ENCODE assay signal across 7 mouse cellular contexts in genomic region chr12:86725706-86726105, GRCm38 (mm10). TPM values are rescaled to one million over a fixed set of nuclear protein-coding genes. Genes with fewer than 3 reads are reported as not detected.
DNase-seq lines count a peak whose midpoint lies in the region; ATAC-seq and TF ChIP-seq lines count a peak whose summit lies in the region.

No protein-coding gene starts in this region.

- H3K9me3 ChIP-seq in MEL (replicated peaks; ENCODE audit: insufficient read depth, low read length): no peaks in the 10 kb centered on the region
- no peaks in the 10 kb centered on the region for H3K9me3 ChIP-seq in intestine, embryonic 14.5 days (ENCODE audit: control insufficient read depth, low read length)

- ATAC-seq in intestine, embryonic 14.5 days (replicated peaks; ENCODE audit: low FRiP score, low TSS enrichment, low read depth): peak; percentile 10; the same call in 1 of the 2 replicates

- peak; percentile 27 to 46 for DNase-seq in layer of hippocampus, postnatal 14 days (ENCODE audit: low spot score in 2 of 2)
- DNase-seq in layer of hippocampus, adult 8-10 months (ENCODE audit: low spot score in 2 of 2): no peak
- peak; percentile 73 for DNase-seq in MEL (ENCODE audit: low read depth, low spot score)
- no peak for DNase-seq in intestine, embryonic 14.5 days (ENCODE audit: low spot score)
- peak; percentile 61 for DNase-seq in naive thymus-derived CD4-positive, alpha-beta T cell, adult 2 months (ENCODE audit: low read depth)
- no peak for DNase-seq in T-cell, adult 2 months (ENCODE audit: low spot score)

- no peak for TF ChIP-seq RAD21 in MEL (IDR thresholded peaks at IDR 0.05; ENCODE audit: low read depth, low read length)

- H3K36me3 ChIP-seq in MEL (ENCODE audit: control insufficient read depth in 1 of 2, insufficient read depth in 2 of 2, low read length in 2 of 2): no peaks in the 10 kb centered on the region; a peak in 1 of 4 replicates
- no peaks in the 10 kb centered on the region for H3K36me3 ChIP-seq in intestine, embryonic 14.5 days (ENCODE audit: control insufficient read depth, insufficient read depth, low read length)

- 1% methylated on average over 19 of the region's 19 CpGs for WGBS in intestine, embryonic 14.5 days

- H3K27ac ChIP-seq in MEL (ENCODE audit: control insufficient read depth, low read depth, low read length): no peak overlapping the region
- no peak overlapping the region for H3K27ac ChIP-seq in cortical plate, adult 2 months (ENCODE audit: insufficient read depth, low read length)
- 0 out of 2 replicates have a peak overlapping the region, but pooled peaks have one; percentile 33 for H3K27ac ChIP-seq in intestine, embryonic 14.5 days (ENCODE audit: low read depth)

- TF ChIP-seq EP300 in MEL (IDR thresholded peaks at IDR 0.05; ENCODE audit: low read depth in 1 of 2, low read length in 2 of 2): no peak

- peak overlapping the region; percentile 68 for H3K9ac ChIP-seq in MEL (ENCODE audit: control insufficient read depth, low read depth, low read length, poor library complexity, severe bottlenecking)
- H3K9ac ChIP-seq in intestine, embryonic 14.5 days (ENCODE audit: low read length): peak overlapping the region; percentile 60

- no peaks in the 10 kb centered on the region for H3K4me1 ChIP-seq in MEL (ENCODE audit: control insufficient read depth in 1 of 2, insufficient read depth in 2 of 2, low read length in 2 of 2)
- H3K4me1 ChIP-seq in cortical plate, adult 2 months (ENCODE audit: control insufficient read depth, insufficient read depth, low read length): no peaks in the 10 kb centered on the region
- H3K4me1 ChIP-seq in intestine, embryonic 14.5 days (replicated peaks; ENCODE audit: control insufficient read depth, insufficient read depth, low read length): no peaks in the 10 kb centered on the region; the same call in 1 of the 2 replicates

- peak overlapping the region; percentile 68 to 84 for H3K4me3 ChIP-seq in MEL (ENCODE audit: control insufficient read depth in 1 of 2, insufficient read depth in 1 of 2, low read depth in 2 of 2, low read length in 2 of 2)
- H3K4me3 ChIP-seq in cortical plate, adult 2 months (ENCODE audit: insufficient read depth, low read length): peak overlapping the region; percentile 70
- H3K4me3 ChIP-seq in intestine, embryonic 14.5 days (ENCODE audit: low read depth, low read length): peak overlapping the region; percentile 73

- H3K27me3 ChIP-seq in MEL (ENCODE audit: control insufficient read depth in 1 of 2, insufficient read depth in 2 of 2, low read length in 2 of 2): no peaks in the 10 kb centered on the region; a peak in 1 of 4 replicates
- no peaks in the 10 kb centered on the region for H3K27me3 ChIP-seq in intestine, embryonic 14.5 days (replicated peaks; ENCODE audit: control insufficient read depth, insufficient read depth, low read length)

- peak overlapping the region; percentile 91 for H3K4me2 ChIP-seq in intestine, embryonic 14.5 days (ENCODE audit: low read length)

- no peaks in the 10 kb centered on the region for H3K79me2 ChIP-seq in MEL (ENCODE audit: control insufficient read depth, insufficient read depth, low read length, poor library complexity)

- no peak for TF ChIP-seq POLR2A in MEL (IDR thresholded peaks at IDR 0.05; ENCODE audit: control insufficient read depth in 1 of 2, insufficient read depth in 1 of 2, low read depth in 1 of 2, low read length in 2 of 2, poor library complexity in 1 of 2)
- 0 out of 2 replicates have a peak, but pooled peaks have one; percentile 25 for TF ChIP-seq POLR2A in cortical plate, adult 2 months (IDR thresholded peaks at IDR 0.05; ENCODE audit: extremely low read depth, insufficient read depth, low read length)

- no peak for TF ChIP-seq CTCF in MEL (IDR thresholded peaks at IDR 0.05 in 2 of 3, conservative IDR thresholded peaks at IDR 0.05 in 1 of 3; ENCODE audit: control insufficient read depth in 1 of 3, insufficient read depth in 1 of 3, low read depth in 2 of 3, low read length in 3 of 3, poor library complexity in 1 of 3, severe bottlenecking in 1 of 3)
- no peak for TF ChIP-seq CTCF in cortical plate, adult 2 months (IDR thresholded peaks at IDR 0.05; ENCODE audit: extremely low read depth, insufficient read depth, low read length)

TF ChIP-seq in MEL, 35 proteins besides CTCF, POLR2A, EP300 and RAD21:
- TF ChIP-seq ZMIZ1 (IDR thresholded peaks at IDR 0.05; ENCODE audit: low read depth, low read length): 0 out of 2 replicates have a peak, but pooled peaks have one; percentile 50
- TF ChIP-seq MAZ (IDR thresholded peaks at IDR 0.05; ENCODE audit: low read depth, low read length): no peak
- no peak; the same call in 1 of the 2 replicates for TF ChIP-seq MXI1 (IDR thresholded peaks at IDR 0.05; ENCODE audit: low read depth, low read length)
- no peak for TF ChIP-seq USF2 (IDR thresholded peaks at IDR 0.05; ENCODE audit: borderline replicate concordance in 1 of 2, insufficient read depth in 1 of 2, low read depth in 1 of 2, low read length in 2 of 2)
- no peak for TF ChIP-seq E2F4 (IDR thresholded peaks at IDR 0.05; ENCODE audit: borderline replicate concordance, low read depth, low read length)
- no peak for TF ChIP-seq CHD1 (IDR thresholded peaks at IDR 0.05; ENCODE audit: low read depth, low read length)
- TF ChIP-seq MYB (IDR thresholded peaks at IDR 0.05; ENCODE audit: low read depth, low read length): no peak
- no peak for TF ChIP-seq ZNF384 (IDR thresholded peaks at IDR 0.05; ENCODE audit: low read depth, low read length)
- no peak for TF ChIP-seq ZC3H11A (IDR thresholded peaks at IDR 0.05; ENCODE audit: low read depth, low read length)
- 0 out of 2 replicates have a peak, but pooled peaks have one; percentile 30 for TF ChIP-seq TBP (IDR thresholded peaks at IDR 0.05; ENCODE audit: low read depth, low read length)
- TF ChIP-seq MYC (IDR thresholded peaks at IDR 0.05; ENCODE audit: low read depth, low read length): 0 out of 2 replicates have a peak, but pooled peaks have one; percentile 14
- no peak for TF ChIP-seq CHD2 (IDR thresholded peaks at IDR 0.05; ENCODE audit: low read length)

RNA-seq across cellular contexts. Expression of gene Angel1, which starts 0.6 kb away (rescaled TPM):
- total RNA-seq in layer of hippocampus, postnatal 14 days (2021): 1 to 10 TPM; 5.9 to 6.2 TPM
- 1 to 10 TPM; 5.4 to 8.3 (median 7.1) TPM for total RNA-seq in layer of hippocampus, adult 8-10 months (2022)
- total RNA-seq in MEL (2012; rRNA removed): 1.3 TPM in 2 replicates
- 1 to 10 TPM in 1 of 2 experiments, not detected in 1; 5.3 TPM for polyA plus RNA-seq in MEL (2012; ENCODE audit: insufficient read depth in 1 of 2, insufficient read length in 2 of 2, low read depth in 1 of 2, low replicate concordance in 2 of 2, missing spikeins in 1 of 2)
- 10.3 and 10.5 TPM in 2 replicates for polyA plus RNA-seq in cortical plate, adult 2 months (2012; rRNA removed)
- 7.8 TPM in 2 replicates for polyA plus RNA-seq in intestine, embryonic 14.5 days (2014; fragmentation: Nextera tagmentation; extraction: Ambion mirVana)

RNA-seq across cellular contexts. Expression of gene Lrrc74a, which starts 8.5 kb away (rescaled TPM):
- total RNA-seq in layer of hippocampus, postnatal 14 days (2021): not detected
- not detected for total RNA-seq in layer of hippocampus, adult 8-10 months (2022)
- total RNA-seq in MEL (2012; rRNA removed): not detected in 2 replicates
- polyA plus RNA-seq in MEL (2012; ENCODE audit: insufficient read depth in 1 of 2, insufficient read length in 2 of 2, low read depth in 1 of 2, low replicate concordance in 2 of 2, missing spikeins in 1 of 2): not detected
- not detected in 2 replicates for polyA plus RNA-seq in cortical plate, adult 2 months (2012; rRNA removed)
- not detected in 2 replicates for polyA plus RNA-seq in intestine, embryonic 14.5 days (2014; fragmentation: Nextera tagmentation; extraction: Ambion mirVana)

RNA-seq across cellular contexts. Expression of gene Vash1, which starts 47.2 kb away (rescaled TPM):
- total RNA-seq in layer of hippocampus, postnatal 14 days (2021): 10 to 100 TPM; 65.2 to 77.4 TPM
- total RNA-seq in layer of hippocampus, adult 8-10 months (2022): 10 to 100 TPM; 32.8 to 42.2 (median 37.2) TPM
- total RNA-seq in MEL (2012; rRNA removed): 0.33 and 0.39 TPM in 2 replicates
- polyA plus RNA-seq in MEL (2012; ENCODE audit: insufficient read depth in 1 of 2, insufficient read length in 2 of 2, low read depth in 1 of 2, low replicate concordance in 2 of 2, missing spikeins in 1 of 2): under 1 TPM in 1 of 2 experiments, not detected in 1; 0.24 TPM
- polyA plus RNA-seq in cortical plate, adult 2 months (2012; rRNA removed): 14.7 and 15.8 TPM in 2 replicates
- 10.5 and 10.7 TPM in 2 replicates for polyA plus RNA-seq in intestine, embryonic 14.5 days (2014; fragmentation: Nextera tagmentation; extraction: Ambion mirVana)

Comparison
In these comparisons a context has a peak if more than half of its experiments do, and no peak if none do; other contexts are left out.
1. DNase-seq: peak in layer of hippocampus, postnatal 14 days (2 of 2), MEL (single experiment) and naive thymus-derived CD4-positive, alpha-beta T cell, adult 2 months (single experiment); none in layer of hippocampus, adult 8-10 months (0 of 2), intestine, embryonic 14.5 days (single experiment) and T-cell, adult 2 months (single experiment).
2. RNA of gene Vash1, which starts 47.2 kb away (total RNA-seq): 65.2 to 77.4 TPM in layer of hippocampus, postnatal 14 days and 32.8 to 42.2 TPM in layer of hippocampus, adult 8-10 months; 0.33 to 0.39 TPM in MEL; every median in the first group is over 10 times any median in the second.
3. Peak in every context shown above with its lines, with median percentiles within 50 percentile points of each other: H3K4me3 ChIP-seq.